Mouse (Mus musculus): ENCODE results near the gene Olfr588-ps1. TPM values are rescaled to one million over a fixed set of nuclear protein-coding genes. Genes with fewer than 3 reads are reported as not detected.

Gene Olfr588-ps1
- total RNA-seq (2023): not detected

GRCm38 (mm10) chr7:103140579-103140978 is at the start of gene Olfr588-ps1:
TSS of gene Olfr588-ps1 (plus strand) at chr7:103140879.

DNA sequence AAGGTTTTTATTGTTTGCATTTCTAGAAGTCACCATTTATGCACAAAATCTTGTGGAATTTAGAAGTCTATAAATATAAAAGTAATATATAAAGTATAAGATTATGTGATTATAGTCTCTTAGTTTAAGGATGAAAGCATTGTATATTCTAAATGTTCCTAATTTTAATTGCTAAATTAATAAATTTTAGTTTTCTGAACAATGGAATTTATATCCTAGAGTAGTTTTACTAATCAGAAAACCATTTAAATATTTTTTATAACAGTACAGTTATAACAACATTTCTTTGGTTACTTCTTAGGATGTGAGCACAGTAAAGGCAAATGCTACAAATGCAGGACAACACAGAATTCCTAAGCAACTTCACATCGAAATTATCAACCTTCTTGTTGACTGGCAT is 43.3 kb upstream of the Olfr588-ps1 start, which contains the start of gene Olfr585:
Olfr585 (plus strand) TSS at position 301 of the 400 bp plus-strand sequence.

GRCm38 (mm10) chr7:103125538-103125937 is 15.1 kb upstream of the Olfr588-ps1 start, which contains the start of gene Olfr586:
TSS of gene Olfr586 (minus strand) at chr7:103125638.

GRCm38 (mm10) chr7:103156256-103156655 is 15.6 kb downstream of the Olfr588-ps1 start, which contains the start of gene Olfr589:
TSS of gene Olfr589 (minus strand) at chr7:103156356.

DNA sequence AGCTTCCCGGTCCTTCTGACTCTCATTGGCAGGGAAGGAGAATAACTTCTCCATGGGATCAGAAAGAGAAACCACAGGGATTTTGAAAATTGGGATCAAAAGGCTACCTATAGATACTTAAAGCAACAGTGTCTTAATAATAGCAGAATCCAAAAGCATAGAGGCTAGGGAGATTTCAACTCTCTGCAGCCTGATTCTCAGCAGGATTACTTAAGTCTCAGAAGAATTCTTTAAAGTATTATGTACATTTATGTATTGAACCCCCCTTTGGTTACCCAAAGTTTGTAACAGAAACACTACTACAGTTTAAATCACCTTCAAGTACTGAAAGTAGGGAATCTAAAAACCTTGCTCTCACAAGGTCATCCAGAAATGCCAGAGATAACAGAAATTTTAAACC is 37.6 kb downstream of the Olfr588-ps1 start, which contains the start of gene Olfr591:
Olfr591 (minus strand) TSS at position 101 of the 400 bp plus-strand sequence.

DNA sequence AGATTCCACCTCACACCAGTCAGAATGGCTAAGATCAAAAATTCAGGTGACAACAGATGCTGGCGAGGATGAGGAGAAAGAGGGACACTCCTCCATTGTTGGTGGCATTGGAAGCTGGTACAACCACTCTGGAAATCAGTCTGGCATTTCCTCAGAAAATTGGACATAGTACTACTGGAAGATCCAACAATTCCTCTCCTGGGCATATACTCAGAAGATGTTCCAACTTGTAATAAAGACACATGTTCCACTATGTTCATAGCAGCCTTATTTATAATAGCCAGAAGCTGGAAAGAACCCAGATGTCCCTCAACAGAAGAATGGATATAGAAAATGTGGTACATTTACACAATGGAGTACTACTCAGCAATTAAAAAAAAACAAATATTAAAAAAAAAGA is 43.8 kb downstream of the Olfr588-ps1 start, which contains the start of gene Olfr592:
Olfr592 (plus strand) TSS at position 301 of the 400 bp plus-strand sequence.

Other genes starting within 250 kb of the Olfr588-ps1 start
- gene Olfr569, start 250.0 kb upstream of the Olfr588-ps1 start, total RNA-seq (2023): not detected
- not detected for gene Olfr570, start 246.3 kb upstream of the Olfr588-ps1 start, total RNA-seq (2023)
- gene Olfr571, start 223.3 kb upstream of the Olfr588-ps1 start, total RNA-seq (2023): under 1 TPM; 0.12 to 0.17 TPM
- not detected for gene Olfr572, start 216.5 kb upstream of the Olfr588-ps1 start, total RNA-seq (2023)
- gene Olfr573-ps1, start 198.3 kb upstream of the Olfr588-ps1 start, total RNA-seq (2023): not detected
- not detected for gene Olfr574, start 192.4 kb upstream of the Olfr588-ps1 start, total RNA-seq (2023)
- gene Olfr575, start 182.1 kb upstream of the Olfr588-ps1 start, total RNA-seq (2023): not detected
- gene Olfr576, start 178.2 kb upstream of the Olfr588-ps1 start, total RNA-seq (2023): not detected
- not detected for gene Olfr577, start 164.9 kb upstream of the Olfr588-ps1 start, total RNA-seq (2023)
- gene Olfr578, start 151.6 kb upstream of the Olfr588-ps1 start, total RNA-seq (2023): not detected
- not detected for gene Olfr582, start 102.9 kb upstream of the Olfr588-ps1 start, total RNA-seq (2023)
- not detected for gene Olfr583, start 89.6 kb upstream of the Olfr588-ps1 start, total RNA-seq (2023)
- not detected for gene Olfr584, start 59.0 kb upstream of the Olfr588-ps1 start, total RNA-seq (2023)
- gene Olfr585, start 43.2 kb upstream of the Olfr588-ps1 start, total RNA-seq (2023): not detected
- gene Olfr586, start 15.2 kb upstream of the Olfr588-ps1 start, total RNA-seq (2023): not detected
- not detected for gene Olfr589, start 15.5 kb downstream of the Olfr588-ps1 start, total RNA-seq (2023)
- gene Olfr591, start 37.5 kb downstream of the Olfr588-ps1 start, total RNA-seq (2023): not detected
- gene Olfr592, start 43.9 kb downstream of the Olfr588-ps1 start, total RNA-seq (2023): not detected
- gene Olfr593, start 71.0 kb downstream of the Olfr588-ps1 start, total RNA-seq (2023): not detected
- not detected for gene Olfr594, start 76.1 kb downstream of the Olfr588-ps1 start, total RNA-seq (2023)
- not detected for gene Usp17ld, start 111.6 kb downstream of the Olfr588-ps1 start, total RNA-seq (2023)
- gene Olfr596, start 164.8 kb downstream of the Olfr588-ps1 start, total RNA-seq (2023): not detected
- gene Olfr597, start 175.4 kb downstream of the Olfr588-ps1 start, total RNA-seq (2023): not detected
- gene Olfr598, start 182.7 kb downstream of the Olfr588-ps1 start, total RNA-seq (2023): not detected
- not detected for gene Olfr599, start 195.0 kb downstream of the Olfr588-ps1 start, total RNA-seq (2023)
- not detected for gene Olfr600, start 208.8 kb downstream of the Olfr588-ps1 start, total RNA-seq (2023)
- gene Olfr601, start 221.8 kb downstream of the Olfr588-ps1 start, total RNA-seq (2023): not detected
- not detected for gene Olfr603, start 245.3 kb downstream of the Olfr588-ps1 start, total RNA-seq (2023)

Measured in T-cell, adult 66 days (primary cell).